Mouse (Mus musculus) liver, embryonic 11.5 days (tissue): ENCODE data around the gene Troap. TPM values are rescaled to one million over a fixed set of nuclear protein-coding genes. Genes with fewer than 3 reads are reported as not detected.
A peak's percentile ranks its signal among the peaks of the same experiment; 100 is the strongest.

Source experiments
- ATAC-seq: fragments of 200-750 bp; cut with Nextera tagmentation; replicated peaks from 2 replicates; pipeline ENCODE4 v1.8.0; 2017; ENCODE audit warnings: moderate number of reproducible peaks, mild to moderate bottlenecking, moderate TSS enrichment, moderate library complexity; ENCODE audit not compliant: low FRiP score
- DNase-seq: peaks from one replicate; pipeline ENCODE4 v3.0.0-alpha.2; 2017; ENCODE audit warnings: low spot score
- H3K27ac ChIP-seq: fragments of 300-500 bp; sonication (generic); 2 replicates; pipeline ENCODE4 v1.5.1; 2014; ENCODE audit warnings: mild to moderate bottlenecking, low read depth, low read length, control low read depth
- H3K27me3 ChIP-seq: fragments of 300-500 bp; sonication (generic); replicated peaks from 2 replicates; pipeline ENCODE4 v1.6.1; 2014; ENCODE audit warnings: low read length, mixed read lengths; ENCODE audit not compliant: control insufficient read depth, insufficient read depth
- H3K36me3 ChIP-seq: fragments of 300-500 bp; sonication (generic); 2 replicates; pipeline ENCODE4 v1.6.1; 2014; ENCODE audit warnings: mild to moderate bottlenecking, low read length, moderate library complexity, mixed read lengths; ENCODE audit not compliant: control insufficient read depth, insufficient read depth
- H3K4me1 ChIP-seq: fragments of 300-500 bp; sonication (generic); replicated peaks from 2 replicates; pipeline ENCODE4 v1.6.1; 2014; ENCODE audit warnings: low read length, mixed read lengths; ENCODE audit not compliant: control insufficient read depth, insufficient read depth
- H3K4me2 ChIP-seq: fragments of 300-500 bp; sonication (generic); 2 replicates; pipeline ENCODE4 v1.6.1; 2014; ENCODE audit warnings: mild to moderate bottlenecking, control low read depth, moderate library complexity
- H3K4me3 ChIP-seq: fragments of 300-500 bp; sonication (generic); 2 replicates; pipeline ENCODE4 v1.5.1; 2014; ENCODE audit warnings: low read depth, low read length, control low read depth
- H3K9ac ChIP-seq: fragments of 300-500 bp; sonication (generic); 2 replicates; pipeline ENCODE4 v1.6.1; 2014; ENCODE audit warnings: low read depth, low read length, control low read depth
- H3K9me3 ChIP-seq: fragments of 300-500 bp; sonication (generic); 2 replicates; pipeline ENCODE4 v1.6.1; 2016; ENCODE audit warnings: low read length, inconsistent platforms, mixed read lengths; ENCODE audit not compliant: control insufficient read depth
- WGBS: fragments of 180-500 bp; shearing (Covaris S2); extraction: QIAGEN DNeasy Blood & Tissue Kit; methylation state at CpG from one replicate; pipeline ENCODE4 v1.1.7; 2014; 5-methylcytosine and 5-hydroxymethylcytosine counted together
- polyA plus RNA-seq: library from polyadenylated mRNA; unstranded; fragments of >200 nt; fragmentation: Nextera tagmentation; extraction: Ambion mirVana; gene quantifications from 2 replicates; pipeline ENCODE4 v1.2.1, GENCODE M21; 2014

Gene Troap
- polyA plus RNA-seq, 1 experiment from 2014 or later: 27.8 TPM

DNA sequence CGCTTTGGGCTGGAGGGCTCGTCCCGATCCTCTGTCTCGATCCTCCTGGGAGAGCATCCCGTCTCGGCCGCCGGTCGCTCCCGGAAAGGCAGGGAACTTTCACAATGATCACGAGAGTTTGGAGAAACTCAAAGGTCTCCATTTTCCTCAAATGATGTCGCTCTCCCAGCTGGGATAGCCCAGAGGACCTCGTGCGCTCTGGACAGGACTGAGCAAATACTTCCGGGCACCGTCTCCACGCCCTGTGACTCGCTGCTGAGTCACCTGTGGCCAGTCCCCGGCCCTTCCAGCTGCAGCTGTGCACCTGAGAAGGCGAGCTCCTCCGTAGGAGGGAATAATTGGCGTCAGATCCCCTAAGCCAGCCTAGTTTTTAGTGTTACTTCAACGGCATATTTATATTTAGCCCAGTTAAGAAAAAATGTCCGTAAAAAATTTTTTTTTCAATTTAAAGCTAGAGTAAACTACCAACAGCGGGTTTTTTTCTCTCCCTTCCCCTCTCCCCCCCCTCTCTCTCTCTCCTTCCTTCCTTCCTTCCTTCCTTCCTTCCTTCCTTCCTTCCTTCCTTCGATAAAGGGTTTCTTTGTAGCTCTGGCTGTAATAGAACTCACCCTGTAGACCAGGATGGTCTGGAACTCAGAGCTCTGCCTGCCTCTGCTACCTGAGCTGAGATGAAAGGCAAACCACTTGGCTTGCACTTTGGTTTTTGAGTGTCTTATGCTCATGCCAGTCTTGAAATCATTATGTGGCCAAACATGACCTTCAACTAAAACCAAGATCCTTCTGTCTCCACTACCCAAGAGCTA is 43.6 kb upstream of the Troap start:
- 5% methylated on average over 26 of the region's 26 CpGs for WGBS
- Histone ChIP-seq H3K4me2 (peak overlapping the region; percentile 80), H3K9me3 (no peaks in the 10 kb centered on the region), H3K9ac (peak overlapping the region; percentile 88), H3K27me3 (no peaks in the 10 kb centered on the region), H3K36me3 (peaks cover 13% of the 10 kb centered on the region; the same call in 1 of the 2 replicates), H3K27ac (peak overlapping the region; percentile 90), H3K4me3 (peak overlapping the region; percentile 80), H3K4me1 (peaks cover 18% of the 10 kb centered on the region)
- DNase-seq (no peak), ATAC-seq (peak; percentile 64)

DNA sequence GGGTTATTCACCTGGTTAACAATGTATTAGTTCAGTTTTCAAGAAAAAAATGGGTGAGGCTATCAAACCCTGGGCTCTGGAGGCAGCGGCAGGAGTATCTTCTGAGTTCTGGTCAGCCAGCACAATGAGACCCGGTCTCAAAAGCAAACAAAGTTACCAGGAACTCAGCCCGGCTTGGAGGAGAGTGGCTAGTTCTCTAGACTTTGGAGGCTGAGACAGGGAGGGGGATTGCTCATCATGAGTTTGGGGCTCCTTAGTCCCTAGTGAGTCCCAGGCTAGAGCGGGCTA is 43.0 kb upstream of the Troap start:
- Histone ChIP-seq H3K9ac (peak overlapping the region; percentile 88), H3K27me3 (no peaks in the 10 kb centered on the region), H3K27ac (peak overlapping the region; percentile 90; the same call in 1 of the 2 replicates), H3K4me1 (peaks cover 18% of the 10 kb centered on the region), H3K4me2 (peak overlapping the region; percentile 80), H3K4me3 (peak overlapping the region; percentile 80), H3K36me3 (peaks cover 15% of the 10 kb centered on the region), H3K9me3 (no peaks in the 10 kb centered on the region)
- 42% methylated on average over 4 of the region's 4 CpGs for WGBS
- ATAC-seq (no peak), DNase-seq (no peak)

DNA sequence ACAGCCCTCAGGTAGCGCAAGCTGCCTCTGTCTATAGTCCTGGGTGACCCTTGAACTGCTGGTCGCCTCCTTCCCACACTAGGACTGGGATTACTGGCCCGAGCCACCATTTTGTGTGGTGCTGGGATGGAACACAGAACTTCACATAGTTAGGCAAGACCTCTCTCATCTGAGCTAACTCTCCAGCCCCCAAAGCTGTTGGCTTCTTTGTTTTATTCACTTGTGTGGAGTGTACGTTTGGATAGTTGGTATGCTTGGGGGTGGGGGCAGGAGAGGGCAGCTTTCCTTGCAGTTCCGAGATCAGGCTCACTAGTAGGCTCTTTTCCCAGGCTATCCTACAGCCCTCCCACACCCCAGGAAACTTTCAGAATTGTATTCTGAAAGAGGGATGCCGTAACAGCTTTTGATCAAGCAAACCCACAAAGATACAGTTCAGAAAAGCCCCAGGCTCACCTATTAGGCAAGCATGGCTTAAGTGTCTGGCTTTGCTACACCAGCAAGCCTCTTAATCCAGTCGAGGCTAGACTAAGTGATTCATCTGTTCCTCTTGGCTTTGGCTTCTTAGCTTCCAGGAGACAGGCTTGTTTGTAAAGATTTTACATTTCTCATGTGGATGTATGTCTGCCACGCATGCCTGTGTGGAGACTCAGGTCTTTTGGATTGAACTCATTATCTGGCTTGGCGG is 42.2 kb upstream of the Troap start:
- ATAC-seq: no peak

DNA sequence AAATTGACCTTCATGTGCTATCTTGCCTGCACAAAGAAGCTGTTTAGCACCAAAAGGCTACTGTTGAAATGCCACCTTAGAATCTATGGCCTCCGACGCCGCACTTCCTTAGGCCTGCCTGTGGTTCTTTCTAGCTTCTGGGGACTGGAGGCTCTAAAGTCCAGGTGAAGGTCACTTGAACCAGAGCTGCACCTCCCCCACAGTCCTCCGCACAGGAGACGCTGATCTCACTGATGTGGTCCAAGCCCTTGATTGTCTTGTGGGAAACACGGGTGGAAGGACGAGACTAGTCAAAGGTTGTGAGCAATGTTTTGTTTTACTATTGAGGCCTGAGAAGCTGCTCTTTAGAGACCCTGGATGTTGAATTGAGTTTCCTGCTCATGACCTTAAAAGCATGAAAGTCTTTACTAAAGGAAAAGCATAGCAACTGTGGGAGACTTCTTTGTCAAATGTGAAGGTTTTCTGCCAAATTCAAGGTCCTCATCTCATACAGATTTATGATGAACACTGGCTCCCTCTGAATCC is 41.6 kb upstream of the Troap start:
- ATAC-seq: no peak
- WGBS: 35% methylated on average over 7 of the region's 7 CpGs
- H3K9ac ChIP-seq: peak overlapping the region; percentile 88
- no peak for DNase-seq
- peak overlapping the region; percentile 80 for H3K4me2 ChIP-seq
- H3K9me3 ChIP-seq: no peaks in the 10 kb centered on the region
- no peaks in the 10 kb centered on the region for H3K27me3 ChIP-seq
- peak overlapping the region; percentile 46; the same call in 1 of the 2 replicates for H3K27ac ChIP-seq
- H3K4me1 ChIP-seq: peaks cover 18% of the 10 kb centered on the region
- peaks cover 21% of the 10 kb centered on the region for H3K36me3 ChIP-seq
- H3K4me3 ChIP-seq: peak overlapping the region; percentile 80

More for the DNA sequence above, 42.2 kb upstream of the Troap start:
- Histone ChIP-seq H3K4me1 (peaks cover 18% of the 10 kb centered on the region), H3K4me2 (peak overlapping the region; percentile 80), H3K9ac (peak overlapping the region; percentile 88), H3K9me3 (no peaks in the 10 kb centered on the region), H3K4me3 (peak overlapping the region; percentile 80), H3K36me3 (peaks cover 21% of the 10 kb centered on the region), H3K27ac (peak overlapping the region; percentile 46; the same call in 1 of the 2 replicates), H3K27me3 (no peaks in the 10 kb centered on the region)
- 43% methylated on average over 9 of the region's 9 CpGs for WGBS
- no peak for DNase-seq

DNA sequence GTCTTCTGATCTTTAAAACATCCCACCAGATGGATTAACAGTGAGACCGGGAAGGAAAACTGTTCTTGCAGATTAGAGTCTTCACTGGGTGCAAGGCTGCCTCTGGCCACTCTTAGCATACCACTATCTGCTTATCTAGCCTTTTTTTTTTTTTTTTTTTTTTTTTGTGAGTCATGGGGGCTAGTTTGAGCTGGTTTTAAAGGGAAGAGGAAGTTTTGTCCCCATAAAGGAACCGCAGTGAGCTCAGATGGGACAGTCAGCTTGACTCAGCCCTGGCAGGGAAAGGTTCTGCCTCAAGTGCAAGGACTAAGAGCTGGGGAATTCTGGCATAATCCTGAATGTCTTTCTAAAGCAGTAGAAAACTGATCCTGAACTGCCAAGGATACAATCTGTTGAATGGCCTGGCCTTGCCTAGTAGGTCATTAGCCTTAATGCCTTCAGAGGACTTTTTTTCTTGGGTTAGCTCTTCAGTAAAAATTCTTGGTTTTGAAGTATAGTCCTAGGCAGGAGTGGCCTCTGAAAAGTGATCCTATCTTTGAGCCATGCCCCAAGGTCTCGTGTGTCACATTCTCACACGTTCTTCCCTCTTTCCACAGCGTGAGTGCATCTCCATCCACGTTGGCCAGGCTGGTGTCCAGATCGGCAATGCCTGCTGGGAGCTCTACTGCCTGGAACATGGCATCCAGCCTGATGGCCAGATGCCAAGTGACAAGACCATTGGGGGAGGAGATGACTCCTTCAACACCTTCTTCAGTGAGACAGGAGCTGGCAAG is 40.7 kb upstream of the Troap start:
- Histone ChIP-seq H3K4me1 (peaks cover 18% of the 10 kb centered on the region), H3K9ac (peak overlapping the region; percentile 50), H3K27me3 (no peaks in the 10 kb centered on the region), H3K36me3 (peaks cover 23% of the 10 kb centered on the region), H3K4me2 (peak overlapping the region; percentile 80), H3K27ac (peak overlapping the region; percentile 46), H3K4me3 (peak overlapping the region; percentile 80), H3K9me3 (no peaks in the 10 kb centered on the region)
- ATAC-seq: no peak
- DNase-seq: no peak
- WGBS: 72% methylated on average over 7 of the region's 7 CpGs

DNA sequence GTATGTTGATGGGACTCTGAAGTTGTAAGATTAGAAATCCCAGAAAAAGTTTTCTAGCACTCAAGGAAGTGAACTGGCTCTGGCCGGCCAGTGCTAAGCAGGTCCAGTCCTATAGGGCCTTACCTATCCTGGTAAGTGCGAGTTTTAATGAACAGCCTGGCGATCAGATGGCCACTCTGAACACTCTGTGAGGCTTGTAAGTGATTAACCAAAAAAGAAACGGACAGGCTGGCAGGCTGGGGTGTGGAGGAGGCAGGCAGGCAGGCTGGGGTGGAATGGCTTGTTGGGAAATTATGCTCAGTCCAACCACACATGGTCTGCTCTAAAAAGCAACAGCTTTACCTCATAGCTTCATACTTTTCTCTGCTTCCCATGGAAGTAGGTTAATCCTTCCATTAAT is 38.9 kb upstream of the Troap start:
- Histone ChIP-seq H3K9me3 (no peaks in the 10 kb centered on the region), H3K4me1 (peaks cover 19% of the 10 kb centered on the region), H3K4me2 (no peak overlapping the region), H3K27me3 (no peaks in the 10 kb centered on the region), H3K36me3 (peaks cover 26% of the 10 kb centered on the region), H3K9ac (no peak overlapping the region), H3K27ac (no peak overlapping the region), H3K4me3 (no peak overlapping the region)
- ATAC-seq: no peak
- DNase-seq: no peak
- 89% methylated on average over 4 of the region's 4 CpGs for WGBS

DNA sequence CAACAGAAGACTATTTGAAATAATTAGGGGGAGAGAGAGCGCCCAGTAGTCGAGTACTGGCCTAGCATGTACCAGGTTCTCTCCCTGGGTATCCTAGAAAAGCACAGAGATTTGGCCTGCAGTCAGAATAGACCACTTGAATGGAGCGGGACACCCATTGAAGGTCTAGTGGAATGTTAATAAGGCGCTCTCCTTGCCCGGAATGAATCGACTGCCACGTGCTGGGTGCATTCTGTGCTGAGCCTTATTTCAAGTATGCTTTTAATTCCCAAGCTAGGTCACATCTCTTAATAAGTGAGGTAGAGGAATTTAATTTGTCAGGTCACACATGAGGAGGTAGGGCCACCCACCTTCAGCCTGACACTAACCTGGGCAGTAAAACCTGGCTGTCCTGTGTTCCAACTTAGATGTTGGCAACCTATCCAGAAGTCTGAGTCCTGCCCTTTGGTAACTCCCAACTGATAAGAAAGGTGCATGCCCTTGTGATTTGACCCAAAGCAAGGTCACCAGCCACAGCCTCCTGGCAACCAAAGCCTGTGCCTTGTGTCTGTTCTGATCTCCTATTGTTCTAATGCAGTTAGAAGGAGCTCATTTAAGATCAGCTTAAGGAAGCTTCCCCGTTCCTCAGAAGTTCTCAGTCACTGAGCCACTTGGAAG is 38.0 kb upstream of the Troap start:
- no peak overlapping the region for H3K9ac ChIP-seq
- peaks cover 24% of the 10 kb centered on the region for H3K4me1 ChIP-seq
- no peak overlapping the region for H3K27ac ChIP-seq
- WGBS: 92% methylated on average over 8 of the region's 8 CpGs
- no peak overlapping the region for H3K4me2 ChIP-seq
- H3K36me3 ChIP-seq: peaks cover 26% of the 10 kb centered on the region
- ATAC-seq: no peak
- no peak overlapping the region for H3K4me3 ChIP-seq
- no peaks in the 10 kb centered on the region for H3K27me3 ChIP-seq
- no peaks in the 10 kb centered on the region for H3K9me3 ChIP-seq
- no peak for DNase-seq

DNA sequence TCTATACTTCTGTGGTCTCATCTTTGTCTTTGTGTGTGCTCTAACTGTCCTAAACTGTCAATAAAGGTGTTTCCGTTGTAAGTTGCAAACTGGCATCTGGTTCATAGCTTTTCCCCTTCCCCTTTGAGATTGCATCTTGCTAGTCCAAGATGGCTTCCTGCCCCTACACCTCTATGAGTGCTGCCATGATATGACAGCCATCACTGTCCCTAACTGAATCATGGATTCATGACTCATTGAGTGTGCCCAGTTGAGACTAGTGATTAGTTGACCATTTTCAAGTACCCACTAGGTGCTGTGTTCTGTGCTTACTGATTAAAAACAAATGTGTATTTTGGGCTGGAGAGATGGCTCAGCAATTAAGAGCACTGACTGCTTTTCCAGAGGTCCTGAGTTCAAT is 36.4 kb upstream of the Troap start:
- Histone ChIP-seq H3K9me3 (no peaks in the 10 kb centered on the region), H3K9ac (no peak overlapping the region), H3K27ac (no peak overlapping the region), H3K27me3 (no peaks in the 10 kb centered on the region), H3K4me2 (no peak overlapping the region), H3K4me3 (no peak overlapping the region), H3K4me1 (peaks cover 12% of the 10 kb centered on the region; the same call in 1 of the 2 replicates), H3K36me3 (peaks cover 26% of the 10 kb centered on the region)
- ATAC-seq (no peak), DNase-seq (no peak)
- 81% methylated on average over 1 of the region's 1 CpGs for WGBS
